13 mouse cellular contexts compared by ENCODE assay signal in genomic region chr3:129197035-129197434, GRCm38 (mm10). TPM values are rescaled to one million over a fixed set of nuclear protein-coding genes. Genes with fewer than 3 reads are reported as not detected.
DNase-seq lines count a peak whose midpoint lies in the region; ATAC-seq and TF ChIP-seq lines count a peak whose summit lies in the region.
"Had no signal": no experiment of that assay in that cellular context is flagged by ENCODE, and none has a peak within 500 bp of the region (broad histone marks: within the 10 kb centered on the region; RNA-seq: fewer than 3 reads in every experiment).

No protein-coding gene starts in this region.

- 0 out of 2 replicates have a peak overlapping the region, but pooled peaks have one; percentile 27 for H3K4me2 ChIP-seq in heart, embryonic 14.5 days (ENCODE audit: low read length)
- H3K4me2 ChIP-seq in limb, embryonic 15.5 days = no peak overlapping the region
- H3K4me2 ChIP-seq: liver, embryonic 12.5 days had no signal

- H3K36me3 ChIP-seq in heart, embryonic 14.5 days (ENCODE audit: control insufficient read depth, insufficient read depth, low read length) = no peaks in the 10 kb centered on the region
- no peaks in the 10 kb centered on the region for H3K36me3 ChIP-seq in embryonic facial prominence, embryonic 10.5 days (replicated peaks)
- H3K36me3 ChIP-seq in limb, embryonic 15.5 days = no peaks in the 10 kb centered on the region
- H3K36me3 ChIP-seq: liver, embryonic 12.5 days had no signal

- peaks cover 3 to 13% of the 10 kb centered on the region in 2 experiments; a peak in 3 of 4 replicates for H3K4me1 ChIP-seq in heart, embryonic 14.5 days (ENCODE audit: control insufficient read depth in 2 of 2, insufficient read depth in 2 of 2, low read length in 2 of 2)
- H3K4me1 ChIP-seq in embryonic facial prominence, embryonic 10.5 days = peaks cover 31% of the 10 kb centered on the region
- H3K4me1 ChIP-seq in limb, embryonic 15.5 days = peaks cover 17% of the 10 kb centered on the region
- H3K4me1 ChIP-seq: liver, embryonic 12.5 days had no signal

- no peak for ATAC-seq in heart, embryonic 14.5 days (ENCODE audit: insufficient number of reproducible peaks, insufficient read depth, low FRiP score, low read depth)
- no peak for ATAC-seq in limb, embryonic 15.5 days (ENCODE audit: insufficient number of reproducible peaks, low FRiP score, low TSS enrichment, low read depth)
- ATAC-seq: liver, embryonic 12.5 days had no signal

- no peak for DNase-seq in heart, postnatal 14 days
- peak; percentile 18 for DNase-seq in R1 (ENCODE audit: low read depth, low spot score)
- DNase-seq in embryonic facial prominence, embryonic 10.5 days (ENCODE audit: low spot score) = peak; percentile 58
- DNase-seq in testis, postnatal 10 days (ENCODE audit: low spot score) = no peak
- no peak for DNase-seq in layer of hippocampus, adult 2 months (ENCODE audit: low spot score in 2 of 2)
- DNase-seq in cerebellum, adult 18-20 months = no peak
- DNase-seq: gastrocnemius, postnatal 36 days; kidney, adult 11 months; layer of hippocampus, adult 9-11 months had no signal

- H3K4me3 ChIP-seq in heart, embryonic 14.5 days (ENCODE audit: control insufficient read depth in 1 of 2, insufficient read depth in 1 of 2, low read depth in 1 of 2, low read length in 2 of 2) = peak overlapping the region in 1 of 2 experiments; percentile 13; a peak in 1 of 4 replicates
- peak overlapping the region; percentile 39 for H3K4me3 ChIP-seq in embryonic facial prominence, embryonic 10.5 days
- peak overlapping the region; percentile 16; the same call in 1 of the 2 replicates for H3K4me3 ChIP-seq in limb, embryonic 15.5 days
- no peak overlapping the region for H3K4me3 ChIP-seq in layer of hippocampus, adult 2 months
- H3K4me3 ChIP-seq: liver, embryonic 12.5 days had no signal

- no peak for TF ChIP-seq CTCF in layer of hippocampus, adult 2 months (conservative IDR thresholded peaks at IDR 0.05)

- intact Hi-C loops in heart, postnatal 14 days (cut with DNase I) = no loop called here

- peaks cover 88% of the 10 kb centered on the region for H3K27me3 ChIP-seq in heart, embryonic 14.5 days (ENCODE audit: control insufficient read depth, insufficient read depth, low read length)
- peaks cover 98% of the 10 kb centered on the region for H3K27me3 ChIP-seq in embryonic facial prominence, embryonic 10.5 days (replicated peaks; ENCODE audit: low read depth, poor library complexity, severe bottlenecking)
- peaks cover 86% of the 10 kb centered on the region for H3K27me3 ChIP-seq in limb, embryonic 15.5 days

- no peak overlapping the region for H3K27ac ChIP-seq in heart, embryonic 14.5 days (replicated peaks in 1 of 2; ENCODE audit: control insufficient read depth in 1 of 2, insufficient read depth in 1 of 2, low read depth in 2 of 2, low read length in 2 of 2)
- H3K27ac ChIP-seq in embryonic facial prominence, embryonic 10.5 days (replicated peaks) = no peak overlapping the region
- H3K27ac ChIP-seq in limb, embryonic 15.5 days = no peak overlapping the region
- H3K27ac ChIP-seq in layer of hippocampus, adult 2 months = no peak overlapping the region
- H3K27ac ChIP-seq: liver, embryonic 12.5 days had no signal

- 1% methylated on average over 13 of the region's 13 CpGs for WGBS in heart, embryonic 14.5 days
- WGBS in embryonic facial prominence, embryonic 10.5 days = 1% methylated on average over 13 of the region's 13 CpGs
- WGBS in limb, embryonic 15.5 days = 2% methylated on average over 13 of the region's 13 CpGs

- H3K9me3 ChIP-seq in heart, embryonic 14.5 days (ENCODE audit: control insufficient read depth, low read length) = no peaks in the 10 kb centered on the region
- H3K9me3 ChIP-seq in embryonic facial prominence, embryonic 10.5 days = no peaks in the 10 kb centered on the region
- H3K9me3 ChIP-seq in limb, embryonic 15.5 days = no peaks in the 10 kb centered on the region
- H3K9me3 ChIP-seq: liver, embryonic 12.5 days had no signal

- no peak overlapping the region for H3K9ac ChIP-seq in heart, embryonic 14.5 days (ENCODE audit: low read length)
- H3K9ac ChIP-seq in limb, embryonic 15.5 days = no peak overlapping the region
- H3K9ac ChIP-seq: liver, embryonic 12.5 days had no signal

RNA-seq across cellular contexts. Expression of gene Pitx2, which starts 2.6 kb away (rescaled TPM):
- polyA plus RNA-seq in heart, embryonic 14.5 days (2014; fragmentation: Nextera tagmentation; extraction: Ambion mirVana) = 19.4 and 25.5 TPM in 2 replicates
- total RNA-seq in heart, postnatal 14 days (2021) = under 1 TPM; 0.83 to 0.91 TPM
- 41.4 and 43.8 TPM in 2 replicates for polyA plus RNA-seq in embryonic facial prominence, embryonic 10.5 days (2016; fragmentation: Nextera tagmentation; extraction: Ambion mirVana)
- 9.1 and 19.7 TPM in 2 replicates for polyA plus RNA-seq in limb, embryonic 15.5 days (2015; fragmentation: Nextera tagmentation; extraction: Ambion mirVana)
- total RNA-seq in layer of hippocampus, adult 2 months (2021) = not detected
- total RNA-seq: neutrophil, adult 5-6 weeks had no signal

Comparison
In these comparisons a context has a peak if more than half of its experiments do, and no peak if none do; other contexts are left out.
1. DNase-seq: peak in R1 (single experiment) and embryonic facial prominence, embryonic 10.5 days (single experiment); none in heart, postnatal 14 days (0 of 2), testis, postnatal 10 days (single experiment), layer of hippocampus, adult 2 months (0 of 2) and cerebellum, adult 18-20 months (0 of 2).